In the genomic region with DNA sequence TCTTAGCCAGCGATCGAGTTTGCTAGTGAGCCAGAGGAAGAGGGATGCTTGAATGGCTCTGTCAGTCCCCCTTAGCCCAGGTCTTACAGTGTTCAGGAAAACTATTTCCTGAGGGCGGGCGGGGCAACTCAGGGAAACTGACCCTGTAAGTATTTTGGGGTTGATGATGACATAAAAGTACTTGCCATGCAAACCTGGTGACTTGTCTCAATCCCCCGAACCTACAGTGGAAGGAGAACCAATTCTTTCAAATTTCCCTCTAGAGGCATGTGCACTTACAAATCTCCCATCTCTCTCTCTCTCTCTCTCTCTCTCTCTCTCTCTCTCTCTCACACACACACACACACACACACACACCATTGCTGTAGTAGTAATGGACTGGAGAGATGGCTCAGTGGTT, we compare ENCODE assay signal across 17 mouse cellular contexts. TPM values are rescaled to one million over a fixed set of nuclear protein-coding genes. Genes with fewer than 3 reads are reported as not detected.
"Had no signal": no experiment of that assay in that cellular context is flagged by ENCODE, and none has a peak within 500 bp of the region (broad histone marks: within the 10 kb centered on the region; RNA-seq: fewer than 3 reads in every experiment).

No protein-coding gene starts in this region.

- H3K9me3 ChIP-seq: neural tube, embryonic 12.5 days; neural tube, embryonic 13.5 days; neural tube, embryonic 15.5 days; stomach, embryonic 15.5 days had no signal

- DNase-seq: retina, postnatal 1 day; right cerebral cortex, adult 18-20 months; right cerebral cortex, postnatal 14 days; right cerebral cortex, postnatal 25 days; right cerebral cortex, postnatal 4 days; spleen, adult 18-20 months; thymus, adult 18-20 months; thymus, postnatal 14 days; thymus, postnatal 25 days; thymus, postnatal 36 days; thymus, postnatal 4 days had no signal

- H3K27me3 ChIP-seq: neural tube, embryonic 12.5 days; neural tube, embryonic 13.5 days; neural tube, embryonic 15.5 days; stomach, embryonic 15.5 days had no signal

- H3K4me3 ChIP-seq: neural tube, embryonic 12.5 days; neural tube, embryonic 13.5 days; neural tube, embryonic 15.5 days; stomach, embryonic 15.5 days had no signal

- H3K9ac ChIP-seq: neural tube, embryonic 12.5 days; neural tube, embryonic 13.5 days; neural tube, embryonic 15.5 days; stomach, embryonic 15.5 days had no signal

- H3K36me3 ChIP-seq: neural tube, embryonic 15.5 days; stomach, embryonic 15.5 days had no signal

- H3K27ac ChIP-seq: stomach, embryonic 15.5 days; stomach, postnatal 0 days had no signal

- H3K4me2 ChIP-seq: stomach, embryonic 15.5 days had no signal

RNA-seq across cellular contexts. Expression of gene Igfbp2, which starts 4.5 kb away (rescaled TPM):
- total RNA-seq: neutrophil, adult 5-6 weeks had no signal
